In genomic region chr10:25017843-25018242, GRCm38 (mm10) we compare ENCODE assay signal across 20 mouse cellular contexts.
"Had no signal": no experiment of that assay in that cellular context is flagged by ENCODE, and none has a peak within 500 bp of the region (broad histone marks: within the 10 kb centered on the region; RNA-seq: fewer than 3 reads in every experiment).

No protein-coding gene starts in this region.

- H3K27ac ChIP-seq: liver, embryonic 13.5 days; liver, embryonic 15.5 days; lung, embryonic 15.5 days; macrophage; stomach, embryonic 15.5 days; stomach, postnatal 0 days had no signal

- ATAC-seq: liver, postnatal 0 days; lung, postnatal 0 days; midbrain, embryonic 16.5 days had no signal

- H3K27me3 ChIP-seq: liver, embryonic 13.5 days; liver, embryonic 15.5 days; lung, embryonic 15.5 days; stomach, embryonic 15.5 days had no signal

- H3K36me3 ChIP-seq: liver, embryonic 13.5 days; liver, embryonic 15.5 days; lung, embryonic 15.5 days; stomach, embryonic 15.5 days had no signal

- H3K4me3 ChIP-seq: liver, embryonic 13.5 days; liver, embryonic 15.5 days; lung, embryonic 15.5 days; megakaryocyte, embryonic 14.5 days; stomach, embryonic 15.5 days had no signal

- H3K9me3 ChIP-seq: liver, embryonic 13.5 days; liver, embryonic 15.5 days; lung, embryonic 15.5 days; megakaryocyte, embryonic 14.5 days; stomach, embryonic 15.5 days had no signal

- H3K4me2 ChIP-seq: liver, embryonic 11.5 days; liver, embryonic 13.5 days; liver, embryonic 15.5 days; lung, embryonic 15.5 days; midbrain, embryonic 11.5 days; stomach, embryonic 15.5 days had no signal

- H3K4me1 ChIP-seq: lung, embryonic 15.5 days; megakaryocyte, embryonic 14.5 days; stomach, embryonic 15.5 days had no signal

- H3K9ac ChIP-seq: liver, embryonic 13.5 days; liver, embryonic 15.5 days; liver, postnatal 0 days; lung, embryonic 15.5 days; stomach, embryonic 15.5 days had no signal

- DNase-seq: liver; liver, embryonic 13.5 days; liver, postnatal 0 days; lung, adult 2 months; lung, postnatal 14 days; lung, postnatal 36 days; midbrain, embryonic 14.5 days; thymus, adult 2 months; thymus, postnatal 25 days; thymus, postnatal 4 days had no signal
